Mouse (Mus musculus): ENCODE data around the gene Olfr1341. TPM values are rescaled to one million over a fixed set of nuclear protein-coding genes. Genes with fewer than 3 reads are reported as not detected.

The Olfr1341 gene
- polyA plus RNA-seq (2012; ENCODE audit: low replicate concordance), result not detected in 2 replicates

DNA sequence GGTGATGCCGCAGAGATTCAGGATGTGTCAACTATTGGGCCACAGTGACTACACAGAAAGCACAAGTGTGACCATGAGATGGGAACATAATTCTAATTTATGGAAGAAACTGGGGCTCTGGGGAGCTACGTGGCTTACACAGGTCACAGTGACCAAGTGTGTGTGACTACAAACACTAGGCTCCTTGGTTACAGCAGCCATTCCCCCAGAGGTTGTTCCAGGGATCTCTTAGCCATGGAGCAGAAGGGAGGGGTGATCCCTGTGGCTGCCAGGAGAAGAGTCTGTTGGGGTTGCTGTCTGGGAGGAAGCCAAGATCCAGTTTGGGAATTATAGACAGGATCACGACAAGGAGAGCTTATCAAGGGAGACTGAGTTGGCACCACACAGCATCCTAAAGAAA, at the start of gene Olfr1341:
Gene Olfr1341, plus strand, starts transcription at position 301 of the 400 bp plus-strand sequence.

DNA sequence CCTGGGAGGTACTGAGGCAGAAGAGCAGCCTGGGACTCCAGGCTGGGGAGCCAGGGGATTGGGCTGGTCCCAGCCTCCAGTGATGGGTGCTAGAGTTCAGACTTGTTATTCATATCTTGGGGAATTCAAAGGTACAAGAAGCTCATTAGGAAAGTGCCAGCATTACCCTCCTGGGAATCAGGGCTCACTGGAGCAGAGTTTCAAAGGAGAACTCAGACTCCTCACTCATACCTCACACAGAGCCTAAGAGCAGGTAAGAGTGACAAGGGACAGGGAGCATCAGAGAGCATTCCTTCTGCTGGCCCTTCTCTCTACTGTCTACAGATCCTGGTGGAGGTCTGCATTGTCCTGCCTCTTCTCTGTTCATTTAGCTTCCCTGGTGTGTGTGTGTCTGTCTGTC, 44.7 kb upstream of the Olfr1341 start, which contains the start of gene Olfr62:
Gene Olfr62, plus strand, starts transcription at position 301 of the 400 bp plus-strand sequence.

GRCm38 (mm10) chr4:118692412-118692973, 10.8 kb upstream of the Olfr1341 start, which contains the start of gene Olfr1342:
TSS of gene Olfr1342 (minus strand) at chr4:118692756.

DNA sequence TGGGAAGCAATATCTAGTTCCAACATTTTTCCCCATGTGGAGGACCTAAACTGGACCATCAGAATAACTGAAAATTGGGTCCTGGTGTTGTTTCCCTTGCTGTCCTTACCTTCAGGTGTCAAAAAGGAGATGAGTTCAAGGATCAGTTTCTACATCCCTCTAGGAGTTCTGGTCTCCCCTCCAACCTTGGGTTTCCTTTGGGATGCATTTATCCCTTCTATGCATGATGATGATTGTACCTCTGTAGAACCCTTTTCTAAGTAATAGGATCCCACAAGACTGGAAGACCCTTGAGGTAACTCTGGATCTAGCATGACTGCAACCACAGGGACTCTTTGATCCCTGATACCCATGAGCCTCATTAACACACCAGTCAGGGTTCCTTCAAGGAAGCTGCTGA, 16.5 kb downstream of the Olfr1341 start, which contains the start of gene Olfr1340:
Gene Olfr1340, plus strand, starts transcription at position 301 of the 400 bp plus-strand sequence.

DNA sequence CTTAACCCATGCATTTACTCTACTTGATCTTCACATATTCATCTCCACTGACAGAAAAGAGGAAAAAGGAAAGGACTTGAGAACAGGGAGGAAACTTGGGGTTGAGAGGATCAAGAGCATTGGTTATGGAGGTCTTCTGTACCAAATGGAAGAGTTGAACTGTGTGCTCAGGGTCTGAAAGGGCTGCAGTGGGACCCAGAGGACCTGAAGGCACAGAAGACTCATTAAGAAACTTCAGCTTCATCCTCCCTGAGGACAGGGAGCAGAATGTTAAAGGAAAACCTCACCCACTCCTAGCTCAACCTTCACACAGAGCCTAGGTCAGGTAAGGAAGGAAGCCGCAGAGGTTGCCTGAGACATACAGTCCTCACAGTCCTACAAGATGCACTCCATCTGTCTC, 28.6 kb downstream of the Olfr1341 start, which contains the start of gene Olfr1339:
Gene Olfr1339, plus strand, starts transcription at position 301 of the 400 bp plus-strand sequence.

GRCm38 (mm10) chr4:118758637-118759036, 55.3 kb downstream of the Olfr1341 start, which contains the start of gene Olfr1338:
TSS of gene Olfr1338 (minus strand) at chr4:118758737.

Other genes starting within 250 kb of the Olfr1341 start
- gene Mpl, start 246.0 kb upstream of the Olfr1341 start, polyA plus RNA-seq (2012; ENCODE audit: low replicate concordance), result 0.49 and 1.2 TPM in 2 replicates
- 2.2 and 6.8 TPM in 2 replicates for gene Tie1, start 213.5 kb upstream of the Olfr1341 start, polyA plus RNA-seq (2012; ENCODE audit: low replicate concordance)
- gene 2610528J11Rik, start 176.5 kb upstream of the Olfr1341 start, polyA plus RNA-seq (2012; ENCODE audit: low replicate concordance), result not detected in 2 replicates
- not detected in 2 replicates for gene Tmem125, start 159.5 kb upstream of the Olfr1341 start, polyA plus RNA-seq (2012; ENCODE audit: low replicate concordance)
- gene Cfap57, start 82.7 kb upstream of the Olfr1341 start, polyA plus RNA-seq (2012; ENCODE audit: low replicate concordance), result not detected in 2 replicates
- gene Ebna1bp2, start 82.7 kb upstream of the Olfr1341 start, polyA plus RNA-seq (2012; ENCODE audit: low replicate concordance), result 4.3 and 10.8 TPM in 2 replicates
- gene Olfr62, start 44.6 kb upstream of the Olfr1341 start, polyA plus RNA-seq (2012; ENCODE audit: low replicate concordance), result not detected in 2 replicates
- gene Olfr1342, start 10.8 kb upstream of the Olfr1341 start, polyA plus RNA-seq (2012; ENCODE audit: low replicate concordance), result not detected in 2 replicates
- not detected in 2 replicates for gene Olfr1340, start 16.6 kb downstream of the Olfr1341 start, polyA plus RNA-seq (2012; ENCODE audit: low replicate concordance)
- gene Olfr1339, start 28.7 kb downstream of the Olfr1341 start, polyA plus RNA-seq (2012; ENCODE audit: low replicate concordance), result not detected in 2 replicates
- not detected in 2 replicates for gene Olfr1338, start 55.2 kb downstream of the Olfr1341 start, polyA plus RNA-seq (2012; ENCODE audit: low replicate concordance)
- not detected in 2 replicates for gene Olfr1337, start 79.1 kb downstream of the Olfr1341 start, polyA plus RNA-seq (2012; ENCODE audit: low replicate concordance)
- not detected in 2 replicates for gene Olfr1335, start 106.4 kb downstream of the Olfr1341 start, polyA plus RNA-seq (2012; ENCODE audit: low replicate concordance)
- gene Olfr1333, start 132.8 kb downstream of the Olfr1341 start, polyA plus RNA-seq (2012; ENCODE audit: low replicate concordance), result not detected in 2 replicates
- not detected in 2 replicates for gene Olfr1331, start 161.1 kb downstream of the Olfr1341 start, polyA plus RNA-seq (2012; ENCODE audit: low replicate concordance)
- gene Olfr1330, start 185.1 kb downstream of the Olfr1341 start, polyA plus RNA-seq (2012; ENCODE audit: low replicate concordance), result not detected in 2 replicates
- gene Olfr1329, start 213.9 kb downstream of the Olfr1341 start, polyA plus RNA-seq (2012; ENCODE audit: low replicate concordance), result not detected in 2 replicates
- gene Olfr1328, start 235.1 kb downstream of the Olfr1341 start, polyA plus RNA-seq (2012; ENCODE audit: low replicate concordance), result not detected in 2 replicates